Mouse (Mus musculus): ENCODE results near the gene Zfp239.

DNA sequence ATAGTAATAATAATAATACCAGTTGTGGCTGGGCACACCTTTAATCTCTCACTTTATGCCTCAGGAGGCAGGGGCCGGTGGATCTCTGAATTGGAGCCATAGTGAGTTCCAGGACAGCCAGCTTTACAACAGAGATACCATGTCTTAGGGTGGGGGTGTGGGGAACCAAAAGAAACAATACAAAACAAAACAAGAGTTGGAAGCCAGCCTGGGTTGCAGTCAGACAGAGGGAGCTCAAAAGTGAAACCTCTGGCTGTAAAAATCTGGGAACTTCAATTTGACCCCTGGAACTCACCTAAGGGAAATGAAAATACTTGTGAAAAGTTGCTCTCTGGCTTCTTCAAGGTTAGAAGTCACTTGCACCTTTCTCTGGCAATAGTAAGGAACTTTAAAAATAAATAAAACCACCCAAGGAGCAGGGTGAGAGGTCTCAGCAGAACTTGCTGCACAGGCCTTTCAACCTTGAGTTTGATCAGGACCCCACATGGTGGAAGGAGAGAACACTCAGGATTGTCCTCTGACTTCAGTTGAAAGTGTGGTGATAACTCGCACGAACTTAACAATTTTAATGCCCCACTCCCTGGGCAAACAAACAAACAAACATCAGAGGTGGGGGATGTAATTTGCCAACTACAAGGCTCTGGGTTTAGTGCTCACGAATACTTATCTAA lies 43.5 kb downstream of the Zfp239 start:
- no peak for TF ChIP-seq CTCF (IDR thresholded peaks at IDR 0.05 in 2 of 3, conservative IDR thresholded peaks at IDR 0.05 in 1 of 3; ENCODE audit: control insufficient read depth in 1 of 3, insufficient read depth in 1 of 3, low read depth in 2 of 3, low read length in 3 of 3, poor library complexity in 1 of 3, severe bottlenecking in 1 of 3)
- no peak for TF ChIP-seq POLR2A (IDR thresholded peaks at IDR 0.05; ENCODE audit: control insufficient read depth in 1 of 2, insufficient read depth in 1 of 2, low read depth in 1 of 2, low read length in 2 of 2, poor library complexity in 1 of 2)
- TF ChIP-seq RAD21 (IDR thresholded peaks at IDR 0.05; ENCODE audit: low read depth, low read length) = no peak
